Mouse (Mus musculus) lung, adult 2 months (tissue): ENCODE data around the gene Unc5cl.

Experiments
- CTCF ChIP-seq: fragments of 200-500 bp; IDR thresholded peaks from 2 replicates; pipeline ENCODE4 v1.5.1; 2011; ENCODE audit warnings: mild to moderate bottlenecking, low read length, control low read depth; ENCODE audit not compliant: insufficient read depth
- POLR2A ChIP-seq: fragments of 200-500 bp; IDR thresholded peaks from 2 replicates; pipeline ENCODE4 v1.6.1; 2011; ENCODE audit warnings: low read depth, mild to moderate bottlenecking, control low read depth, low read length, borderline replicate concordance; ENCODE audit errors: extremely low read depth

DNA sequence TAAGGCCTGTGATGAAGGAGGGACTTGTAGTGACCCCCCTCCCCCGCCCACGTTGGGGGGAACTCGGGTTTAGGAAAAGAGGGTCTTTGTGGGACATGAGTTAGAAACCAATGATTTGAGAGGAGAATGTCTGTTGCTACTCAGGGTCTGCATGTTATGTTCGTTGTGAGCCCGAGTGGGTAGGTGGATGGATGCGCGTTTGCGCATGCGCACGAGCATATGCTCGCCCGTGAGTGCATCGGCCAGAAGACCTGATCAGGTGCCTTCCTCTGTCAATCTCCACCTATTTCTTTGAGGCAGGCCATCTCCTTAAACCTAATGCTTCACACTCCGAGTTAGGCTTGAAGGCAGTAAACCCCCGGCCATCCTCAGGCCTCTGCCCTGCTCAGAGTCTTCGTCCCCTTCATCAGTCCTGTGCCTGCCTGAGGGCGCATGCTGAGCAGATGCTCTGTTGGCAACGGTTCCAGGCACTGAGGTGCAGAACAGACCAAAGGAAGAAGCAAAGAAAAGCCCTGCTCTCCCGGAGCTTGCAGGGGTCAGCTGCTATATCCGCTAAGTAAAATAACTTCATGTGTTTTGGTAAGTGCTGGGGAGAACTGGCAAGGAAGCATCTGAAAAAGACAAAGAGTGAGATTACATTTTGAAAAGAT is 21.6 kb upstream of the Unc5cl start:
- TF ChIP-seq CTCF, result no peak
- no peak for TF ChIP-seq POLR2A
